Mouse (Mus musculus) spleen, postnatal 14 days (tissue): ENCODE results near the gene Oat.

Experiments used
- DNase-seq, 2 experiments: peaks; one replicate each; pipeline ENCODE4 v3.0.0; 2021 to 2022; ENCODE audit warnings: low spot score in 2 of 2

The Oat gene

DNA sequence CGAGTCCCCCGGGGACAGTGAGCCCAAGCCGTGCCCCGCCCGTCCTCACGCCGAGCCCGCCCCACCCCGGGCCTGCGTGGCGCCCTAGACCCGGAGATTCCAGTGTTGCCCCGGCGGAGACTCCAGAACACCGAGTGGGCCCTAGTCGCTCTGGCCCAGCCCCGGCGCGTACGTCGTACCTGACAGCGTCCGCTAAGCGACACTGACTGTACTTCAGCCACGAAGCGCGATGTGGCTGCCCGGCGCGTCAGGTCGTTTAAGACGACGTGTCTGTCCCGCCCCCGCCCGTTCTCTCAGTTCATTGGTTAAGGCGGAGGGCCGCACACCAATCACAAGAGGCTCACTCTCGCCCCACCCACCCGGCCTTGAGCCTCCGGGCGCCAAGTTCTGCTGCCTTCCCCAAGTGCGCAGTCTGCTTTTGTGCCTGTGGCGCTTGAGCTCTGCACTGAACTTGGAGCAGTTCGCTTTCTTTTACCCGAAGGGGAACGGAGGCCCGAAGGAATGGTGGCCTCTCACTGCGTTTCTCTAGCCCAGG lies at the start of gene Oat:
Gene Oat, minus strand, starts transcription at position 283 of the 535 bp plus-strand sequence.
- DNase-seq, result peak; percentile 90 to 91

DNA sequence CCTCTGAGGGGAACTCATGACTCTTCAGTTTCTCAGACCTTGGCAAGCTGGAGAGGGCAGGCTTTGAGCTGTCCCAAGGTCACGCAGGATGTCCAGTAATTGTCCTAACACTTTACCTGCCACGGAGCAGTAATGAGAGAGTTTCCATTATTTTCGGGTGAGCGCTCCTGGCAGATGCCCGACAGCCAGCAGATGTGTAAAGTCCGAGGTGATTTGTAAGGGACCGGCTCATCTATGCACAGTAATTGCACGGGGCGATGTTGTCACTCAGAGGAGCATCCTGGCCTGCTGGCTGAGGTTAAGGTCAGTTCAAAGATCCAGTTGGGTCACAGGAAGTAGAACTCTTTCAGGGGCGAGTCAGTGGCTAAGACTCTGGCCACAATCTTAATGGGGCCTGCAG lies 48.0 kb upstream of the Oat start:
- DNase-seq, result no peak

DNA sequence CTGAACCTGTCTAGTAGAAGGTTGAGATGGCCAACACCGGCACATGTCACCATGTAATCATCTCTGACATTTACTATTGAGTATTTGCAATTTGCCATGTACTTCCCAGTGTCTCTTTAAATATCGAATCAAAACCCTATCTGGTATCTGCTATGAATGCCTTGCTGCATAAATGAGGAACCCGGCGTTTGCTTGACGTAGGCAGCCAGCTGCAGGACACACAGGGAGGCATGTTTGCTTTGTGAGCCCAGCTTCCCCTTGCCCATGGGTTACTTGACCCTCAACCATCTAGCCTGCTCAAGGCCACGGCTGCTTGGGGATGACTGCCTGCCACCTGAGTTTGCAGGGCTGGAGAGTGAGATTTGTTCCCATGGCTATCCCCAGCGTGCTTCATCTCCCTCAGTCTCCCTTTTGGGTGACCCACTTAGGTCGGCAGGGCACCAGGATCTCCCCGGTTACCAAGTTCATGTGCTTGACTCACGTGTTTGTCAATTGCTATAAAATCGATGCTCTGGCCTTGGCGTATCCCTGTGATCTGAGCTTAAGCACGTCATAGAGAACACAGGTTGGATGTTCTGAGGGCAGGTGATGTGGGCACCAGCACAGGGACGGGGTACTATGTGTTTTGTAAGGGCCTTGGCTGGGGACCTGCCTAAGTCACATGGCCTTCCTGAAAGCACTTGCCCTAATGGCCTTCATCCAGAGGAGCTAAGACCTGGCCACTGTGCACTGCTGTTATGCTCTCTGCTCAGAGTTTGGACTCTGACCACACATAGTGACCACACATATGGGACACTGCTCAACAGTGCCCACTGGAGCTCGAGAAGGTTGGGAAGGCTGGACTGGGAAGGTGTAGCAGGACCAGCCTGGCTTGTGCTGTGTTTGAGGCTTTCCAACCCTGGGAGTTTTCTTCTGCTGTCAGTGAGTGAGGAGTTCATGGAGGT lies 44.0 kb upstream of the Oat start:
- no peak for DNase-seq

DNA sequence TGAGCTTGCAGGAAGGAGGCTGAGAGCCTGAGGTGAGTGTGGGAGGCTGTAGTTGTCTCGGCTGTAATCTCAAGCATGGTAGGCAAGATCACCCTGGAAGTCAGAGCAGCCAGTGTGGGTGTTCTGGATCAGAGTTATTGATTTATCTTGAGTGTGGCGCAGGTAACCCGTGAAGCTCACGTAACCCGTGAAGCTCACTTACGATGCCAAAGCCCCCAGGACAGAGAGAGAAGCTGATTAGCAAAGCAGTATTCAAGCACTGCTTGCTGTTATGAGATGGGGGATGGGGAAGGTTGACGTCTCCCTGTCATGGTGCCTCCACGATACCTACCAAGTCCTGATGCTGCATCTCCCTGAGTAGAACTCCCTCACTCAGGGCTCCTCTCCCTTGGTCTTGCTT lies 43.4 kb upstream of the Oat start:
- no peak for DNase-seq

DNA sequence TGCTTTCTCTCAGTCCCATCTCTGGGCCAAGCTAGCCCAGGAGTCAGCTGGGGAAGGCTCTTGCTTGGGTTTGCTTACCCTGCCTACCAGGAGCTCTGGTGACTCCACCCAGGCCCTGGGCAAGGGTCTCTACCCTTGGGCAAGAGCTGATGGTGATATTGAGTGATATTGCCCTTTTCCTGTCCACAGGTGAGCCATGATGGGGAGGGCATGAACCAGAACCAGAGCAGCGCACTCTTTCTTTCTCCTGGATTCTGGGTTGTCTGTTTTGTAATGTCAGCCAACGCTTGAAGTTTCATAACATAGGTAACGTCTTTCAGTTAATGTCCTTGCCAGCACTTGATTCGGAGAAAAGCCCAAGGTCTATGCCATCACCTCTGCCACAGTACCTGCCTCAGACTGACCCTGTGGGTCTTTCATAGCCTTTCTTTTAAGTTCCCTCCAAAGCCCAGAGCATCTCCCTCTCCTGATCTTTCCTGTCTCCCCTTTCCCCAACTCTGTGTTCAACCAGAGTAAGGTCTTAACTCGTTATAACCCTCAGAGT lies 40.9 kb upstream of the Oat start:
- DNase-seq, result no peak

- DNase-seq, result no peak
Observed at GRCm38 (mm10) chr7:132616391-132616790, 40.2 kb upstream of the Oat start.

- DNase-seq, result no peak
Observed at GRCm38 (mm10) chr7:132615346-132615745, 39.1 kb upstream of the Oat start.

- no peak for DNase-seq
Observed at GRCm38 (mm10) chr7:132611530-132611929, 35.3 kb upstream of the Oat start.

DNA sequence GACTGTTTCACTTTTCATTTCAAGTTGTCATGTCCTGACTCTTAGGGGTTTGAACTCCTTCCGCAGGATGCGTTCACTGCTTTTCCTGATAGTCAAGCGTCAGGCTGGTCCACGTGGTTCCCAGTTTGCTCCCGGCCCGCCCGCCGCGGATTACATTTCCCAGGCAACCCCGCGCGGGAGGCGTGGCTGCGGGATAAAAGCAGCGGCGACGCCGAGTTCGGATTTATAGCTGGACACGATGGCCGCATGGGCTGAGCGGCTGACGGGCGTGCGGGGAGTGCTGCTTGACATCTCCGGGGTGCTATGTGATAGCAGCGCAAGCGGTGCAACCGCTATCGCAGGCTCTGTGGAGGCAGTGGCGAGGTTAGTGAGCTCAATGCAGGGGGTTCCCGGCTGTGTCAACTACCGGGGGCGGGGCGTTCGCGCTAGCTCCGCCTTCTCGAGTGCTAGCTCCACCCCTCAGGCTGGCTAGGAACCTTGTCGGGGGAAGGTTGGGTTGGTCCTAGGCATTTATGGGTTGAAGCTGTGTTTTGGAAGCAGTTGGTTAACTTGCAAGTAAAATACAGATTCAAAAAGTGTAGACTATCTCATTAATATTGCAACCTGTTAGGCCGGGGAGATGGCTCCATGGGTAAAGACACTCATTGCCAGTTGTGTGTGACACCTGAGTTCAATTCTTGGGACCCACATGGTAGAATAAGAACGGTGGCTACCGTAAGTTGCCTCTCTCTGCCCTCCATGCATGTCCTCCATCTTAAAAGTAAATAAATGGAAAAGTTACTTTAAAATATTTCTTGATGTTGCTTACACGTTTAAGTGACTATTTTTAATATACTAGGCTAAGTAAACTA lies 34.5 kb upstream of the Oat start, which contains the start of gene Lhpp:
Gene Lhpp, plus strand, starts transcription at position 171 of the 851 bp plus-strand sequence.
- DNase-seq, result peak; percentile 47 to 69

DNA sequence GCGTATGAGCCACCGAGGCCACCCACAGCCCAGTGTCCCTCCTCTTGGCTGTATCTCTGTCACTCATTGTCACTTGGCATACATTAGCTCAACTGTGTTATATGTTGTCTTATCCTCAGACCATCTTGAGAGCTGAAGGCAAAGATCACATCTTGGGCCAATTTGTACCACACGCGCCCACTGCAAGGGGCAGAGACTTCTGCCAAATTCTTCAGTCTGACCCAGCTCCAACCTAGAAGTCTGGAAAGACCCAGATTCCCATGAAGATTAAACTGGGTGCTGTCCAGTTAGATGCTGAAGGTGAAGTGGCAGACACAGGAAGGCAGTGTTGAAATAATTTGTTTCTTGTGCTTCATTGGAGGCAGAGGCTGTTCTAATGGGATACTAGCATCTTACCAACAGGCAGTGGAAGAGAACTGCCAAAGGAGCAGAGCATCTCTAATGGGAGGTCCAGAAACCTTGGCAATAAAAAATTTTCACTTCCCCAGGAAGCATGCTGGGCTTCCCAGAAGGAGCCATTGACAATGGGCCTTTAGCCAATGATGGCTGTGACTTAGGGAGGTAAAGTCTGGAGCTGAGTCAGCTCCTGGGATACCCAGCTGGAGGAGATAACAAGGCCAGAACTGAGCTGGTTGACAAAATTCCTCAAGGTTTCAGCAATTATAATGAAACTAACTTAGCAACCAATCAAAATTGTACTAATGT lies 32.3 kb upstream of the Oat start:
- DNase-seq, result no peak

- no peak for DNase-seq
Observed at GRCm38 (mm10) chr7:132605689-132606088, 29.5 kb upstream of the Oat start.

GRCm38 (mm10) chr7:132604720-132605119 lies 28.5 kb upstream of the Oat start:
- DNase-seq, result no peak

GRCm38 (mm10) chr7:132600926-132601325 lies 24.7 kb upstream of the Oat start:
- no peak for DNase-seq

GRCm38 (mm10) chr7:132600026-132600425 lies 23.8 kb upstream of the Oat start:
- no peak for DNase-seq

- DNase-seq, result no peak
Observed at GRCm38 (mm10) chr7:132599071-132599975, 23.1 kb upstream of the Oat start, which contains the start of gene Nkx1-2. TSS of gene Nkx1-2 (minus strand) at chr7:132599637.

GRCm38 (mm10) chr7:132597251-132598041 lies 21.2 kb upstream of the Oat start:
- DNase-seq, result no peak

- DNase-seq, result no peak
Observed at GRCm38 (mm10) chr7:132596557-132597250, 20.5 kb upstream of the Oat start.

- no peak for DNase-seq
Observed at GRCm38 (mm10) chr7:132595787-132596186, 19.6 kb upstream of the Oat start.

GRCm38 (mm10) chr7:132594325-132594724 lies 18.1 kb upstream of the Oat start:
- no peak for DNase-seq
